Mouse (Mus musculus) intestine, embryonic 14.5 days (tissue): ENCODE data around the gene Chst15. TPM values are rescaled to one million over a fixed set of nuclear protein-coding genes. Genes with fewer than 3 reads are reported as not detected.

ENCODE experiments used
- ATAC-seq: fragments of 200-750 bp; cut with Nextera tagmentation; replicated peaks from 2 replicates; pipeline ENCODE4 v1.8.0; 2017; ENCODE audit warnings: low read depth, moderate number of reproducible peaks, moderate TSS enrichment, moderate library complexity; ENCODE audit not compliant: low FRiP score, low TSS enrichment
- DNase-seq: peaks from one replicate; pipeline ENCODE4 v3.0.0-alpha.2; 2018; ENCODE audit warnings: low spot score
- H3K27ac ChIP-seq: fragments of 300-500 bp; sonication (generic); 2 replicates; pipeline ENCODE4 v1.5.1; 2014; ENCODE audit warnings: low read depth, mild to moderate bottlenecking, control low read depth
- H3K27me3 ChIP-seq: fragments of 300-500 bp; sonication (generic); replicated peaks from 2 replicates; pipeline ENCODE4 v1.6.1; 2014; ENCODE audit warnings: low read length, control low read depth; ENCODE audit not compliant: control insufficient read depth, insufficient read depth
- H3K36me3 ChIP-seq: fragments of 300-500 bp; sonication (generic); 2 replicates; pipeline ENCODE4 v1.6.1; 2014; ENCODE audit warnings: low read length, control low read depth; ENCODE audit not compliant: control insufficient read depth, insufficient read depth
- H3K4me1 ChIP-seq: fragments of 300-500 bp; sonication (generic); replicated peaks from 2 replicates; pipeline ENCODE4 v1.6.1; 2014; ENCODE audit warnings: low read length, control low read depth, mixed read lengths; ENCODE audit not compliant: control insufficient read depth, insufficient read depth
- H3K4me2 ChIP-seq: fragments of 300-500 bp; sonication (generic); 2 replicates; pipeline ENCODE4 v1.6.1; 2014; ENCODE audit warnings: low read length
- H3K4me3 ChIP-seq: fragments of 300-500 bp; sonication (generic); 2 replicates; pipeline ENCODE4 v1.5.1; 2014; ENCODE audit warnings: low read depth, low read length, control low read depth, mixed read lengths
- H3K9ac ChIP-seq: fragments of 300-500 bp; sonication (generic); 2 replicates; pipeline ENCODE4 v1.6.1; 2014; ENCODE audit warnings: mild to moderate bottlenecking, low read length
- H3K9me3 ChIP-seq: fragments of 300-500 bp; sonication (generic); 2 replicates; pipeline ENCODE4 v1.6.1; 2016; ENCODE audit warnings: low read length, control low read depth; ENCODE audit not compliant: control insufficient read depth
- WGBS: fragments of 180-500 bp; shearing (Covaris S2); extraction: QIAGEN DNeasy Blood & Tissue Kit; methylation state at CpG from one replicate; pipeline ENCODE4 v1.1.7; 2014; 5-methylcytosine and 5-hydroxymethylcytosine counted together
- polyA plus RNA-seq: library from polyadenylated mRNA; unstranded; fragments of >200 nt; fragmentation: Nextera tagmentation; extraction: Ambion mirVana; gene quantifications from 2 replicates; pipeline ENCODE4 v1.2.1, GENCODE M21; 2014

The Chst15 gene
- polyA plus RNA-seq, 1 experiment from 2014 or later = 29.1 TPM

DNA sequence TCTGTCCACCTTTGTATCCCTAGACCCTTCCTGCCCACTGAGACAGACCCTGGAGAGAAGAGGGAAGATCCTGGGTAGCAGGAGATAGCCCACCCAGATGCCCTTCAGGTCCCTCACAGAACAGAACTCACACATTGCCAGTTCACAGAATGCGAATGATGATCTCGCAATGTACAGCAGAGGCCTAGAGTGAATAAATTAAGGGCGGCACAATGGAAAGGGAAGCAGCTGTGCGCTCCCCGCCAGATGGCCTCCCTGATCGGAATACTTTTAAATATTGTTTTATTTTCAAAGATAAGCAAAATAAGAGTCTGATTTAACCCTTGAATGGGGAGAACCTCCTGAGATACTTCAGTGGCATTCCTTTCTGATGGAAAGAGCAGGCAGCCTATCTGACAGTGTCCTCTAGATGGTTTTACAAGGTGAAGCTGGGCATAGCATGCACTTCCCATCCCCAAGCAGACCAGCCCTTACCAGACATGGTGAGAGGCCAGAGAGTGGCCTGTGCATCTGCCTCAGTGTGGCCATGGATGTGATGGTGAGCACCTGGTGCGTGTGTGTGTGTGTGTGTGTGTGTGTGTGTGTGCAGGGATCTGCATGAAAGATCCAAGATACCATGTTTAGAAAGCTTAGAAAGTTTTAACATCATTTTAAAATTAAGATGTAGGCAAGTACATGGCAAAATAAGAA is 32.8 kb downstream of the Chst15 start:
- no peak for DNase-seq

DNA sequence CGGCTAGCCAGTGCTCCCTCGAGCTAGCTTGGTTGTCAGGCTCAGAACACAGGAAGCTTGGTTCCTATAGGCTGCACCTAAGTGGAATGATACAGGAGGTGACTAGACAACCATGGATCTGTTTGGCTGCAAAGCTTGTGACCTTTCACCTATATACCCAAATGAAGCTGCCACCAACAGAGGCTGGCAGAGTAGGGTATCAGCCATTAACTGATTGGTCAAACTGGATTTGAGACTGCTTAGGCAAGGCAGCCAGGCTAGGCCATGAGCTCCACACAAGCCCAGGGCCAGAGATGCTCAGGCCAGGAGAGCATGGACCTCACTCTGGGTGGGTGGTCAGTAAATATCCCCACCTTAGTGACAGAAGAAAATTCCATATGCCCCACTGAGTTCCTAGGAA is 34.5 kb downstream of the Chst15 start:
- H3K4me2 ChIP-seq = no peak overlapping the region
- H3K4me1 ChIP-seq = peaks cover 52% of the 10 kb centered on the region
- no peaks in the 10 kb centered on the region for H3K9me3 ChIP-seq
- WGBS = 85% methylated on average over 2 of the region's 2 CpGs
- no peak for ATAC-seq
- H3K27ac ChIP-seq = no peak overlapping the region
- no peaks in the 10 kb centered on the region for H3K27me3 ChIP-seq
- H3K9ac ChIP-seq = no peak overlapping the region
- no peaks in the 10 kb centered on the region for H3K36me3 ChIP-seq
- no peak overlapping the region for H3K4me3 ChIP-seq
- DNase-seq = no peak

More for the DNA sequence above, 32.8 kb downstream of the Chst15 start:
- no peaks in the 10 kb centered on the region for H3K36me3 ChIP-seq
- ATAC-seq = no peak
- peaks cover 68% of the 10 kb centered on the region for H3K4me1 ChIP-seq
- WGBS = 37% methylated on average over 7 of the region's 7 CpGs
- H3K4me3 ChIP-seq = no peak overlapping the region
- H3K9me3 ChIP-seq = no peaks in the 10 kb centered on the region
- H3K9ac ChIP-seq = no peak overlapping the region
- H3K27ac ChIP-seq = peak overlapping the region; percentile 80
- no peaks in the 10 kb centered on the region for H3K27me3 ChIP-seq
- no peak overlapping the region for H3K4me2 ChIP-seq

DNA sequence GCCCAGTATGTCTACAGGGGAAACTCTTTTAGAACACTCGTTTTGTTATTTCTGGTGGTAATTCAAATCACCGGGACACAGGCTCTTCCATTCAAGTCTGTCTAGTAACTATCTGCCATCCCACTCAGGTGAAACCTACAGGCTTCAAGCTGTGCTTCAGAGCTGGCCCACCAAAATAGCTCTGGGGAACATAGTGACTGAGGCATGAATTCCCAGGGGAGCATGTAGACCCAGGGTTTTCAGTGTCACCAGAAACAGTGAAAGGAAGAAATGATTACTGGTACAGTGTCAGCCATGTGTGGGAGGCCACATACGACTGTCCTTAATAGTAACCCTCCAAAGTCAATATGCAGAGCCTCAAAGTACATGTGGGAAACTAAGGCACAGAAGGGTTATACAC is 34.9 kb downstream of the Chst15 start:
- H3K4me1 ChIP-seq = peaks cover 48% of the 10 kb centered on the region
- no peak for ATAC-seq

DNA sequence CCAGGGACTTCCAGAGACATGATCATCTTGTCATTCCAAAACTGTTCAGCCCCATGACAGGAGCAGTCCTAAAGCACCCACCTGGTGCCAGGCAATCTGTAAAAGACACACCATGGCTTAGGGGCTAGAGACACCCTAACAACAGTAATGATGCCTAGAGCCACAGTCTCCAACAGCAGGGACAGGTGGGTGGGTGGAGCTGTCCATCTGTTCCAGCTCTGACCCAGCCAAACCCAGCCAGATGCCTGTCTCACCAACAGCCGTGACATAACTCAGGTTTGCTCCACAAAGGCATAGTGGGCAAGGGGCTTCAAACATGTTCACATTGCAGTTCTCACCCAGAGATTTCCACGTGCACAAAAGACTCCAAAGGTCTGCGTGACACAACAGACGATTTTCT is 35.3 kb downstream of the Chst15 start:
- H3K36me3 ChIP-seq = no peaks in the 10 kb centered on the region
- H3K4me3 ChIP-seq = no peak overlapping the region
- H3K9ac ChIP-seq = no peak overlapping the region
- 74% methylated on average over 4 of the region's 4 CpGs for WGBS
- no peak overlapping the region for H3K27ac ChIP-seq
- peaks cover 44% of the 10 kb centered on the region for H3K4me1 ChIP-seq
- ATAC-seq (no peak), DNase-seq (no peak)
- H3K9me3 ChIP-seq = no peaks in the 10 kb centered on the region
- H3K4me2 ChIP-seq = no peak overlapping the region
- H3K27me3 ChIP-seq = no peaks in the 10 kb centered on the region

More for the DNA sequence above, 34.9 kb downstream of the Chst15 start:
- Histone ChIP-seq H3K27me3 (no peaks in the 10 kb centered on the region), H3K9me3 (no peaks in the 10 kb centered on the region), H3K4me3 (no peak overlapping the region), H3K27ac (no peak overlapping the region), H3K9ac (no peak overlapping the region), H3K36me3 (no peaks in the 10 kb centered on the region), H3K4me2 (no peak overlapping the region)
- no peak for DNase-seq
- WGBS = 81% methylated on average over 3 of the region's 3 CpGs

GRCm38 (mm10) chr7:132278658-132279057 is 38.4 kb downstream of the Chst15 start:
- H3K27me3 ChIP-seq = no peaks in the 10 kb centered on the region
- no peak overlapping the region for H3K27ac ChIP-seq
- H3K4me1 ChIP-seq = peaks cover 14% of the 10 kb centered on the region; the same call in 1 of the 2 replicates
- 0 out of 2 replicates have a peak, but pooled peaks cover 11% of the 10 kb centered on the region for H3K36me3 ChIP-seq
- no peak overlapping the region for H3K9ac ChIP-seq
- no peak for DNase-seq
- no peaks in the 10 kb centered on the region for H3K9me3 ChIP-seq
- no peak overlapping the region for H3K4me2 ChIP-seq
- WGBS = 45% methylated on average over 3 of the region's 3 CpGs
- no peak for ATAC-seq
- H3K4me3 ChIP-seq = no peak overlapping the region

DNA sequence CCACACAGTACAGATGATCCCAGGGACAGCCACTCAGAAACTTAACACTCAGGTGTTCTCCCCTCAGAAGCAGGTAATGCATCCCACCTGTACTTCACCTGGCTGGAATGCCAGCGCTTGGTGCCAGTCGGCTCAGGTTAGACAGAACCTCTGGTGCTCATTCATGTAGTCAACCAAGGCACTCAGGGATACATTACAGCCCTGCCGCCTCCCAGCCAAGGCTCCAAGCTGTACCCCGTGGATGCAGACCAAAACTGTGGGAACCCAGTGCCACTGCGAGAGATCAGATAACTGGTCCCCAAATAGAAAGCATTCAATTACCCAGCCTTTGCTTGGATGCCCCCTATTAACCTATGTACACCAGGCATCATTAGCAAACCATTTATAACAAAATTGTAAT is 40.7 kb downstream of the Chst15 start:
- H3K4me2 ChIP-seq = no peak overlapping the region
- H3K27me3 ChIP-seq = no peaks in the 10 kb centered on the region
- H3K4me1 ChIP-seq = no peaks in the 10 kb centered on the region
- H3K27ac ChIP-seq = no peak overlapping the region
- H3K4me3 ChIP-seq = no peak overlapping the region
- H3K36me3 ChIP-seq = 0 out of 2 replicates have a peak, but pooled peaks cover 11% of the 10 kb centered on the region
- WGBS = 89% methylated on average over 5 of the region's 5 CpGs
- ATAC-seq (no peak), DNase-seq (no peak)
- H3K9me3 ChIP-seq = no peaks in the 10 kb centered on the region
- H3K9ac ChIP-seq = no peak overlapping the region

GRCm38 (mm10) chr7:132273741-132274513 is 43.1 kb downstream of the Chst15 start:
- DNase-seq = no peak
- H3K4me3 ChIP-seq = no peak overlapping the region
- no peak overlapping the region for H3K4me2 ChIP-seq
- H3K9me3 ChIP-seq = no peaks in the 10 kb centered on the region
- H3K4me1 ChIP-seq = no peaks in the 10 kb centered on the region
- no peaks in the 10 kb centered on the region for H3K27me3 ChIP-seq
- peaks cover 29% of the 10 kb centered on the region for H3K36me3 ChIP-seq
- H3K27ac ChIP-seq = no peak overlapping the region
- ATAC-seq = no peak
- no peak overlapping the region for H3K9ac ChIP-seq
- WGBS = 93% methylated on average over 2 of the region's 2 CpGs

GRCm38 (mm10) chr7:132272984-132273383 is 44.0 kb downstream of the Chst15 start:
- H3K27ac ChIP-seq = no peak overlapping the region
- no peaks in the 10 kb centered on the region for H3K27me3 ChIP-seq
- no peak overlapping the region for H3K4me2 ChIP-seq
- H3K9ac ChIP-seq = no peak overlapping the region
- 94% methylated on average over 5 of the region's 5 CpGs for WGBS
- H3K4me3 ChIP-seq = no peak overlapping the region
- ATAC-seq (no peak), DNase-seq (no peak)
- peaks cover 35% of the 10 kb centered on the region for H3K36me3 ChIP-seq
- H3K9me3 ChIP-seq = no peaks in the 10 kb centered on the region
- no peaks in the 10 kb centered on the region for H3K4me1 ChIP-seq
